Mouse (Mus musculus) T-helper 1 cell (primary cell): Measurements from ENCODE around the gene Rnf123.

Source experiments
- in situ Hi-C: fragments of 300-600 bp; cut with MboI, MseI; formaldehyde crosslinking; loops from one replicate; pipeline ENCODE4 v1.15.1; 2025; ENCODE audit warnings: high pct_unique_total_duplicates

Gene Rnf123

GRCm38 (mm10) chr9:108104766-108105548 is 21.8 kb upstream of the Rnf123 start:
- in situ Hi-C loops = no loop called here

DNA sequence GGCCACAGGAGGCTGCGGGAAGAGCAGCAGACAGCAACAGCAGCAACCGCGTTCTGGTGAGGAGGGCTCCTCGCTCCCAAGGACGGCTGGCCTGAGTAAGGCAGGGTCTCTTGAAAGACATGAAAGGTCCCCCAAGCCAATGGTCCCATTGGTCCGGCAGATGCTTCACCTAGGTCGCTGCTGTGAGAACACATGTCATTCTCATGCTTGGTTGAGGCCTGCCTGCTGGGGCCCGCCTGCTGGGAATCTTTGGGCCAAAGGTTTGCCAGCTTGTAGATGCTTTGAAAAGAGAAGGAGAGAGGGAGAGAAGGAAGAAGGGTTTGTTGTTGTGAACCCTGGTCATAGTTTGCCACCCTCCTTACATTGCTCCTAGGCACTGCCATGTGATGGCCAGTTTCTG is 16.5 kb upstream of the Rnf123 start:
- in situ Hi-C loops = loop anchor here (5.0 kb wide), 1 partner anchor 103 kb away; no protein-coding TSS in a partner anchor

DNA sequence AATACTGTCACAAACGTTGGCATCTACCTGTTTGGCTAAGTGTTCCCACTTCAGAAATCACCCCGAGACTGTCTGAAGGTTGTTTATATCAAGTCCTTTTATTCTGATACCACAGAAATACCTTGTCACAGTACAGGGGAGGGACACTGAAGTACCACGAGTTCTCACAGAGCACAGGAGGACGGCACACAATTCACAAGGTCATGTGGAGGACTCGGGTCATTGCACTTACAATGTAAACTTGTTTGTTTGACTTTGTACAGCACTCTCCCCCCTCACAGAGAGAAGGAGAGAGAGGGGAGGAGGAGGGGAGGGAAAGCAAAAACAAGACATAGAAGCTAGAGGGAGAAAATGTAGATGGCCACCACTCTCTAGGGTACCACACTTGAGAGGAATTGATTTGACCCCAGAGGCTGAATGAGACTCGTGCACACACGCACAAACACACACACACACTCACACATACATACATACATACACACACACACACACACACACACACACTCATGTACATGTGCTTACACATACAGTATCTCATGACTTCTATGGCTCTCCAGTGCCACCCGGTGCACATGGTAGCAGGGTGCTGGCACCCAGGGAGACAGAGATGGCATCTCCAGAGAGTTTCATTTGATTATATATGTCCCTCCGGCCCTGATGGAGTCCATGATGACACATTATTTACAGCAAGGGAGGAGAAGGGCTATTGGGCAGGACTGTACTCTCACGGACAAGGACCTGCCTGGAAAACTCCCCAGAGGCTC is 13.0 kb upstream of the Rnf123 start:
- in situ Hi-C loops = loop anchor here (5.0 kb wide), 1 partner anchor 106 kb away; no protein-coding TSS in a partner anchor

- in situ Hi-C loops = loop anchor here (5.0 kb wide), 1 partner anchor 107 kb away; no protein-coding TSS in a partner anchor
These were observed 12.4 kb upstream of the Rnf123 start for GRCm38 (mm10) chr9:108095518-108095917.

- in situ Hi-C loops = loop anchor here (5.0 kb wide), 1 partner anchor 107 kb away; no protein-coding TSS in a partner anchor
These were observed 11.9 kb upstream of the Rnf123 start for GRCm38 (mm10) chr9:108094998-108095411.

DNA sequence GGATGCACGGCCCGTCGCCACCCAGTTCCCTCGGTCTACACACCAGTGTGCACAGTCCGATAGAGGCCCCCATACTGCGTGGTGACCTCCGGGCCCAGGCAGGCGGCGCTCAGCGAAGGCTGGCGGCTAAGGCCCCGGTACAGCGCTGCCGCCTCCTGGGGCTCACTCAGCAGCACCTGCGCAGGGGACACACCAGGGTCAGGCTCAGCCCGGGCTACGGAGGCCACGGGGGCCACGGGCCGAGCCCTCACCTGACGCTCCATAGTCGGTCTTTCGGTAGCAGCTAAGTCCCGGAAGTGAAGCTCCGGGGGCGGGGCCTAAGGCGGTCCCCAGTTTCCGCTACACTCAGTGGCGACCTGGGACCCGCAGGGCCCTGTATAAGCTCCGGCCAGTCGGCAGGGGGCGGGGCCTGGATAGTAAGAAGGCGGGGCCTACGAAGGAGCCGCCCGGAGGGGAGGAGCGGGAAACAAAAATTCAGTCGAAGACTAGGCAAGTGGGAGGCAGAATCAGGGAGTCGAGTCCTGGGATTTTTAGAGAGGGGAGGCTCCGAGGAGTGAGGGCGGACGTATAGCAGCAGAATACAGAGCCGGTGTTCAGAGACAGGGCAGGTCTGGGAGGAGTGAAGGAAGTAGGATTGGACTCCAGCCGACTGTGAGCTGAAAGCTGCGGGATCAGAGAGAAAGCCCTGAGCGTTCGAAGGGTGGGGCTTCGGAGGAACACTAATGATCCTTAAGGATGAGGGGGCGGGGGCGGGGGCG is 11.2 kb upstream of the Rnf123 start, which contains the start of gene Apeh:
TSS of gene Apeh (minus strand) at position 423 of the 758 bp plus-strand sequence.
- in situ Hi-C loops = no loop called here

DNA sequence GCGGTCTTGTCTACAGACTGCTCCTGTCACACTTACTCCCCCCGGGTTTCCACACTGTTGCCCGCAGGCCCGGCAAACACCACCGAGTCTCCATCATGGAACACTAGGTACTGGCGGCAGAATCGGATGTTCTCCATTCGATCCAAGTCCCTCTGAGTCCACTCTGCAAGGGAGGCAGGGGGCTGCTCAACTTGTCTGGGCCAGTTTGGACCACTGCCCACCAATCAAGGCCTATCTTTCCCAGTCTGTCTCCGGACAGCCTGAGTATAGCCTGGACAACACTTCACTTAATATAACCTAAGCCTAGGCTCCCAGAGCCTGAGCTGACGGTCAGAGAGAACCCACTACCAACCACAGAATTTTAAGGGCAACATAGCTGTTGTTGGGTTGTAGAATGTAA is 10.4 kb upstream of the Rnf123 start:
- in situ Hi-C loops = no loop called here

- in situ Hi-C loops = no loop called here
These were observed 7.5 kb upstream of the Rnf123 start for GRCm38 (mm10) chr9:108090611-108091120.

GRCm38 (mm10) chr9:108085261-108085660 is 2.1 kb upstream of the Rnf123 start:
- in situ Hi-C loops = no loop called here

DNA sequence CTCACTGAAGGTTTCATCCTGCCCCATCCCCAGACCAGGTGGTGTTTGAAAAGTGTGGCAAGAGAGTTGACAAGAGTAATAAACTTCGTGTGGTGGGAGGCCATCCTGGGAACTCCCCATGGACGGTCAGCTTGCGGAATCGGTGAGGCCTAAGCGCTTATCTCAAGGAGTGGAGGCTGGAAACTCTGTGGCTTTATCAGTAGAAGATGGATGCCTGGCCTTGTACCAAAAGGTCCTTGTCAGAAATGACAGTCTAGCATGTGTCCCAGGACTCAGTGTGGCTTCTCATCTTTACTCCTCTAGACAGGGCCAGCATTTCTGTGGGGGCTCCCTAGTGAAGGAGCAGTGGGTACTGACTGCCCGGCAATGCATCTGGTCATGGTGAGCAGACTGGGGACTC is 415 bp upstream of the Rnf123 start:
- in situ Hi-C loops = no loop called here

- in situ Hi-C loops = no loop called here
These were observed 597 bp downstream of the Rnf123 start for GRCm38 (mm10) chr9:108082549-108082948.

DNA sequence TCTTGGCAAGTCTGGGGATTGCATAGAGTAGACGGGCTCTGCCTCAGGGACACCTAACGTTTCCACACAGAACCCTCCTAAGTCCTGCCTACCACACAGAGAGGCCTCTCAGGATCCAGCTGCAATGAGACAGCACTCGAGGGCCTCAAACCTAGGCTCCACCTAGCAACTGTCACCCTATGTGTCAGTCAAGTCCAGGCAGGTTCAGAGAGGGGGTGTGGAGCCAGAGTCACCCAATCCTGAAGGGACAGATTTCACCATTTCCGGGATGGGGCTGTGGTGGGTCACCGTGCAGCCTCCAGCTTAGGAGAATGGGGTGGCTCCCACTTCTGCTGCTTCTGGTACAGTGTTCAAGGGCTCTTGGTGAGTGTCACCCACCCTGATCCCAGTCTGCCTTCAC is 3.0 kb downstream of the Rnf123 start, which contains the start of gene Mst1:
TSS of gene Mst1 (plus strand) at position 269 of the 400 bp plus-strand sequence.
- in situ Hi-C loops = no loop called here

DNA sequence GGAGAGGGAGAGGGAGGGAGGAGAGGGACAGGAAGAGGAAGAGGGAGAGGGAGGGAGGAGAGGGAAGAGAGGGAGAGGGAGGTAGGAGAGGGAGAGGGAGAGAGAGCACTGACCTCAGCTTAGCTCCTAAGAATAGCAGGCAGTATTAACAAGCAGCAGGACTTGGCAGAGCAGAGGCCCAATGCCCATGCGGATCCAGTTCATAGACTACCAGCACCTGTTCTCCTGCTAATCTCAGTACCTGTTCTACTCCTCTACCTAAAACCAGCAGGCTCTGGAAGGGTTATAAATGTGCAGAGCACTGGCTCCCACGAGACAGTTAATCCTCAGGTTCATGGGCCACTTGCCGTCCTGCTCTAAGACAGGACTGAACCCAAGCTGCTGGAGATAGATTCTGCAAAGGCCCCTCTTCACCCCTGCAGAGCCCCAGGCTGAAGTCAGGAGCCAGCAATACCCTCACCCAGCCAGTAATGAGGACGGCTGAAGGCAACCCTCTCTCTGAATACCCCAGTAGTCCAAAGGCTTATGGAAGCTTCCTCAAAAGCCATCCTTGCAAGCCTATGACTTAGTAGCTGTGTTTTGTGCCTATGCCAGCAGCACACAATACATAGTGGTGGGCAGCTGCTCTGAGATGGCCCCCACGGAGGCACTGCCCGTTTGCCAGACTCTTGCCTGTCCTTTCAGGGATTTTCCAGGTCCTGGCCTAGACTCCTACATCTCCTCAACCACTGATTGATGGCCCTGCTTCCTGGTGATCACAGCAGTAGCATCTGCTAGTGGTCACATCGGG is 9.8 kb downstream of the Rnf123 start:
- in situ Hi-C loops = no loop called here

GRCm38 (mm10) chr9:108072481-108072924 is 10.6 kb downstream of the Rnf123 start:
- in situ Hi-C loops = no loop called here

GRCm38 (mm10) chr9:108071801-108072200 is 11.3 kb downstream of the Rnf123 start:
- in situ Hi-C loops = no loop called here

DNA sequence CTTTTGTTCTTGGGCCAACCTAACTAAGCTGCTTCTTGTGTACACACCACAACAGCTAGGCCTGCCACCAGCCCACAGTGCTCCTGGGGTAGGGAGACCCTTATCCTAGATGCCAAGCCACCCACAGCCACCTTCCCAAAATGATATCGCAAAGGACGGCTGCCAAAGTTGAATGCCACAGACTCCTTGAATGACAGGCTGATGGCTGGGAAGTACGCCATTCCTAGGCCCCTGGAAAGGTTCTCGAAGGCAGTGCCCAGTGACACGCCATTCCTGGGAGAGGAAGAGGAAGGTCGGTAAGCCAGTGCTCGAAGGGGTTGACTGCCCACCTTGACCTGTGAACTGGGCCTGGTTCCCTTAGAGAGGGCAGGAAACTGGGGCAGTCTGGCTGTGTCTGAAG is 13.6 kb downstream of the Rnf123 start:
- in situ Hi-C loops = loop anchor here (5.0 kb wide), 2 partner anchors 107 to 157 kb away; no protein-coding TSS in a partner anchor

DNA sequence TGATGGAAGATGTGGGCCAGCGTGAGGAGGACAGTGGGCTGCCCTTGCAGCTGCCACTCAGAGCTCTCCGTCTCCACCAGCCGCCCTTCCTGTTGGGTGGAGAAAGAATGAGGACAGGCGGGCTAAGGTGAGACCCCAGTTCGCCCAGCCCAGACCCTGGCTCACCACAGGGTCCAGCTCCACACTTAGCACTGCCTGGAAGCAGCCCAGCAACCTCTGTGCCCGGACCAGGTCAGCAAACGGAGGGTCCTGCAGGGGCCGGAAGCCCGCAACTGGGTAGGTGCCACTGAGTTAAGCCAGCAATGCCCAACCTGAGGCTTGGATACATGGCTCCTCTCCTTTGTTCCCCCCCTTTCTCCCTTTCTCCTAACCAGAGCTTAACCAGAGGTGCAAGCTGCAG is 14.1 kb downstream of the Rnf123 start:
- in situ Hi-C loops = loop anchor here (5.0 kb wide), 2 partner anchors 107 to 157 kb away; no protein-coding TSS in a partner anchor

- in situ Hi-C loops = loop anchor here (5.0 kb wide), 2 partner anchors 106 to 156 kb away; no protein-coding TSS in a partner anchor
These were observed 15.2 kb downstream of the Rnf123 start for GRCm38 (mm10) chr9:108067900-108068299.

DNA sequence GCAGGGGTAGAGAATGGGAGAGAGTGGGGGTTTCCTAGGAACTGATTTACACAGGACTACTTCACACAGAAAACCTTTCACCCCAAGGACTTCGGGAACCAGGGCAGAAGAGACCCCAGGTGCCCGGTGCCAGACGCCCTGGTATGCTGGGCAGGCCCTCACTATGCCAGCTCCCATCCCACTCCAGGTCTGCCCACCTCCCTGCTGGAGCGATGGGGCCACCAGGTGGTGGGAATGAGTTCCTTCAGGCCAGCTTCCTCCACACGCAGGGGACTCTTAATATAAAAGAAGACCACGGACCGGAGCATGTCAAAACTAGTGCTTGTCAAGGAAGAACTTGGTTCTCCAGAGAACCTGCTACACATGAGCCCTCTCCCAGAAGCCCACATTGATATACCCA is 15.9 kb downstream of the Rnf123 start:
- in situ Hi-C loops = loop anchor here (5.0 kb wide), 2 partner anchors 105 to 155 kb away; no protein-coding TSS in a partner anchor

GRCm38 (mm10) chr9:108065491-108066011 is 17.6 kb downstream of the Rnf123 start:
- in situ Hi-C loops = loop anchor here (5.0 kb wide), 2 partner anchors 103 to 153 kb away; no protein-coding TSS in a partner anchor
